Mouse (Mus musculus): ENCODE data around the gene Rgs13.

GRCm38 (mm10) chr1:144166897-144167296 is 10.3 kb downstream of the Rgs13 start:
- TF ChIP-seq TAL1 (IDR thresholded peaks at IDR 0.05; ENCODE audit: low read length) (no peak), GATA1 (IDR thresholded peaks at IDR 0.05; ENCODE audit: low read length) (no peak)

Data from erythroblast, embryonic 14.5 days (primary cell).